Mouse (Mus musculus) lung, postnatal 0 days (tissue): ENCODE measurements around the gene Hmgcl. TPM values are rescaled to one million over a fixed set of nuclear protein-coding genes. Genes with fewer than 3 reads are reported as not detected.

ENCODE experiments used
- ATAC-seq: fragments of 200-750 bp; cut with Nextera tagmentation; 2 replicates; pipeline ENCODE4 v1.8.0; 2017; ENCODE audit warnings: moderate library complexity
- DNase-seq: peaks from one replicate; pipeline ENCODE4 v3.0.0-alpha.2; 2016; ENCODE audit warnings: low spot score
- H3K27ac ChIP-seq: fragments of 300-500 bp; sonication (generic); 2 replicates; pipeline ENCODE4 v1.5.1; 2014; ENCODE audit warnings: antibody characterized with exemption, mild to moderate bottlenecking, low read length, mixed read lengths
- H3K27me3 ChIP-seq: fragments of 300-500 bp; sonication (generic); replicated peaks from 2 replicates; pipeline ENCODE4 v1.6.1; 2014; ENCODE audit warnings: low read length, mixed read lengths; ENCODE audit not compliant: insufficient read depth
- H3K36me3 ChIP-seq: fragments of 300-500 bp; sonication (generic); 2 replicates; pipeline ENCODE4 v1.6.1; 2014; ENCODE audit warnings: low read length, mixed read lengths; ENCODE audit not compliant: insufficient read depth
- H3K4me1 ChIP-seq: fragments of 300-500 bp; sonication (generic); 2 replicates; pipeline ENCODE4 v1.6.1; 2014; ENCODE audit warnings: antibody characterized with exemption, low read depth, low read length, mixed read lengths; ENCODE audit not compliant: insufficient read depth
- H3K4me2 ChIP-seq: fragments of 300-500 bp; sonication (generic); replicated peaks from 2 replicates; pipeline ENCODE4 v1.6.1; 2014; ENCODE audit warnings: low read depth, mild to moderate bottlenecking, low read length, moderate library complexity, mixed read lengths
- H3K4me3 ChIP-seq: fragments of 300-500 bp; sonication (generic); 2 replicates; pipeline ENCODE4 v1.5.1; 2014; ENCODE audit warnings: low read depth, low read length
- H3K9ac ChIP-seq: fragments of 300-500 bp; sonication (generic); replicated peaks from 2 replicates; pipeline ENCODE4 v1.6.1; 2014; ENCODE audit warnings: low read depth, mild to moderate bottlenecking
- H3K9me3 ChIP-seq: fragments of 300-500 bp; sonication (generic); 2 replicates; pipeline ENCODE4 v1.6.1; 2016; ENCODE audit warnings: low read length, mixed read lengths
- CTCF ChIP-seq: IDR thresholded peaks from 2 replicates; pipeline ENCODE4 v1.5.1; 2016; ENCODE audit warnings: antibody characterized with exemption, mild to moderate bottlenecking
- EP300 ChIP-seq: IDR thresholded peaks from 2 replicates; pipeline ENCODE4 v1.6.1; 2016; ENCODE audit warnings: antibody characterized with exemption, mild to moderate bottlenecking, control low read depth
- WGBS: fragments of 180-500 bp; shearing (Covaris S2); extraction: QIAGEN DNeasy Blood & Tissue Kit; methylation state at CpG from one replicate; pipeline ENCODE4 v1.1.7; 2014; 5-methylcytosine and 5-hydroxymethylcytosine counted together
- polyA plus RNA-seq: library from polyadenylated mRNA; unstranded; fragments of >200 nt; fragmentation: Nextera tagmentation; extraction: Ambion mirVana; gene quantifications from 2 replicates; pipeline ENCODE4 v1.2.1, GENCODE M21; 2015

Gene Hmgcl
- polyA plus RNA-seq, 1 experiment from 2014 or later: 67.7 TPM

- Histone ChIP-seq H3K4me3 (no peak overlapping the region), H3K4me2 (no peak overlapping the region), H3K9ac (no peak overlapping the region), H3K9me3 (peaks cover 3% of the 10 kb centered on the region; the same call in 1 of the 2 replicates), H3K36me3 (no peaks in the 10 kb centered on the region), H3K27ac (no peak overlapping the region), H3K27me3 (no peaks in the 10 kb centered on the region), H3K4me1 (no peaks in the 10 kb centered on the region)
- WGBS: 94% methylated on average over 6 of the region's 6 CpGs
- TF ChIP-seq CTCF (no peak), EP300 (no peak)
- DNase-seq: no peak
- ATAC-seq: no peak
Measured at GRCm38 (mm10) chr4:135993941-135994340, 47.7 kb downstream of the Hmgcl start.

GRCm38 (mm10) chr4:135995118-135995517 is 48.9 kb downstream of the Hmgcl start:
- no peak for ATAC-seq
- Histone ChIP-seq H3K4me3 (no peak overlapping the region), H3K36me3 (no peaks in the 10 kb centered on the region), H3K9ac (no peak overlapping the region), H3K9me3 (peaks cover 3% of the 10 kb centered on the region; the same call in 1 of the 2 replicates), H3K4me2 (no peak overlapping the region), H3K27me3 (no peaks in the 10 kb centered on the region), H3K4me1 (no peaks in the 10 kb centered on the region), H3K27ac (no peak overlapping the region)
- TF ChIP-seq EP300: no peak
- TF ChIP-seq CTCF: no peak
- no peak for DNase-seq
- WGBS: 74% methylated on average over 4 of the region's 4 CpGs

- Histone ChIP-seq H3K9me3 (no peaks in the 10 kb centered on the region), H3K36me3 (peaks cover 51% of the 10 kb centered on the region), H3K27me3 (no peaks in the 10 kb centered on the region), H3K27ac (no peak overlapping the region), H3K9ac (no peak overlapping the region), H3K4me1 (no peaks in the 10 kb centered on the region), H3K4me2 (no peak overlapping the region), H3K4me3 (no peak overlapping the region)
- ATAC-seq (no peak), DNase-seq (no peak)
- whole genome bisulfite sequencing: 82% methylated on average over 5 of the region's 5 CpGs
- TF ChIP-seq CTCF: no peak
- TF ChIP-seq EP300: no peak
Measured at GRCm38 (mm10) chr4:136004107-136004675, 57.9 kb downstream of the Hmgcl start.

- Histone ChIP-seq H3K4me3 (no peak overlapping the region), H3K27ac (no peak overlapping the region), H3K4me2 (no peak overlapping the region), H3K27me3 (no peaks in the 10 kb centered on the region), H3K36me3 (peaks cover 59% of the 10 kb centered on the region), H3K4me1 (no peaks in the 10 kb centered on the region), H3K9ac (no peak overlapping the region), H3K9me3 (no peaks in the 10 kb centered on the region)
- TF ChIP-seq EP300 (no peak), CTCF (no peak)
- ATAC-seq (no peak), DNase-seq (no peak)
- 78% methylated on average over 2 of the region's 2 CpGs for WGBS
Measured at GRCm38 (mm10) chr4:136004921-136005320, 58.7 kb downstream of the Hmgcl start.

- Histone ChIP-seq H3K4me2 (no peak overlapping the region), H3K27me3 (no peaks in the 10 kb centered on the region), H3K4me1 (no peaks in the 10 kb centered on the region), H3K9ac (no peak overlapping the region), H3K27ac (no peak overlapping the region), H3K9me3 (no peaks in the 10 kb centered on the region), H3K4me3 (no peak overlapping the region), H3K36me3 (peaks cover 71% of the 10 kb centered on the region)
- no peak for ATAC-seq
- 68% methylated on average over 3 of the region's 3 CpGs for WGBS
- no peak for TF ChIP-seq EP300
- no peak for TF ChIP-seq CTCF
- peak; percentile 22 for DNase-seq
Measured at GRCm38 (mm10) chr4:136006821-136007220, 60.6 kb downstream of the Hmgcl start.

- WGBS: 82% methylated on average over 8 of the region's 8 CpGs
- Histone ChIP-seq H3K4me3 (no peak overlapping the region), H3K9me3 (no peaks in the 10 kb centered on the region), H3K4me2 (no peak overlapping the region), H3K9ac (no peak overlapping the region), H3K27me3 (no peaks in the 10 kb centered on the region), H3K27ac (no peak overlapping the region), H3K4me1 (no peaks in the 10 kb centered on the region), H3K36me3 (peaks cover 74% of the 10 kb centered on the region)
- DNase-seq (no peak), ATAC-seq (no peak)
- TF ChIP-seq CTCF (no peak), EP300 (no peak)
Measured at GRCm38 (mm10) chr4:136008782-136009447, 62.7 kb downstream of the Hmgcl start.
